15 mouse cellular contexts compared by ENCODE assay signal in genomic region chr1:74565834-74566233, GRCm38 (mm10).
"Had no signal": no experiment of that assay in that cellular context is flagged by ENCODE, and none has a peak within 500 bp of the region (broad histone marks: within the 10 kb centered on the region; RNA-seq: fewer than 3 reads in every experiment).

No protein-coding gene starts in this region.

- ATAC-seq: liver, postnatal 0 days; lung, postnatal 0 days had no signal

- DNase-seq: liver, embryonic 13.5 days; liver, postnatal 0 days; lung, adult 2 months; lung, postnatal 14 days; lung, postnatal 36 days; midbrain, embryonic 14.5 days; retina, postnatal 1 day; right cerebral cortex, adult 18-20 months; right cerebral cortex, postnatal 25 days; right cerebral cortex, postnatal 4 days; spleen, adult 18-20 months; thymus, adult 18-20 months; thymus, postnatal 25 days; thymus, postnatal 4 days had no signal
